Mouse (Mus musculus) lung, embryonic 15.5 days (tissue): ENCODE measurements around the gene Prpf19. TPM values are rescaled to one million over a fixed set of nuclear protein-coding genes. Genes with fewer than 3 reads are reported as not detected.

Experiments used
- ATAC-seq: fragments of 200-750 bp; cut with Nextera tagmentation; 2 replicates; pipeline ENCODE4 v1.8.0; 2017; ENCODE audit warnings: moderate number of reproducible peaks, borderline replicate concordance; ENCODE audit not compliant: low FRiP score, low TSS enrichment; ENCODE audit errors: extremely low read depth
- H3K27ac ChIP-seq: fragments of 300-500 bp; sonication (generic); 2 replicates; pipeline ENCODE4 v1.5.1; 2015; ENCODE audit warnings: moderate library complexity, mild to moderate bottlenecking, inconsistent platforms
- H3K27me3 ChIP-seq: fragments of 300-500 bp; sonication (generic); 2 replicates; pipeline ENCODE4 v1.6.1; 2015; ENCODE audit warnings: inconsistent platforms
- H3K36me3 ChIP-seq: fragments of 300-500 bp; sonication (generic); 2 replicates; pipeline ENCODE4 v1.6.1; 2015; ENCODE audit warnings: inconsistent platforms
- H3K4me1 ChIP-seq: fragments of 300-500 bp; sonication (generic); 2 replicates; pipeline ENCODE4 v1.6.1; 2015; ENCODE audit warnings: inconsistent platforms
- H3K4me2 ChIP-seq: fragments of 300-500 bp; sonication (generic); 2 replicates; pipeline ENCODE4 v1.6.1; 2015; ENCODE audit warnings: inconsistent platforms, mild to moderate bottlenecking, moderate library complexity
- H3K4me3 ChIP-seq: fragments of 300-500 bp; sonication (generic); 2 replicates; pipeline ENCODE4 v1.5.1; 2015; ENCODE audit warnings: mild to moderate bottlenecking, inconsistent platforms
- H3K9ac ChIP-seq: fragments of 300-500 bp; sonication (generic); 2 replicates; pipeline ENCODE4 v1.6.1; 2015; ENCODE audit warnings: inconsistent platforms
- H3K9me3 ChIP-seq: fragments of 300-500 bp; sonication (generic); 2 replicates; pipeline ENCODE4 v1.6.1; 2016; ENCODE audit warnings: inconsistent platforms
- WGBS: fragments of 180-500 bp; shearing (Covaris S2); methylation state at CpG from one replicate; pipeline ENCODE4 v1.1.7; 2015; 5-methylcytosine and 5-hydroxymethylcytosine counted together
- polyA plus RNA-seq: library from polyadenylated mRNA; unstranded; fragments of >200 nt; fragmentation: Nextera tagmentation; extraction: Ambion mirVana; gene quantifications from 2 replicates; pipeline ENCODE4 v1.2.1, GENCODE M21; 2015

The Prpf19 gene
- polyA plus RNA-seq, 1 experiment from 2014 or later: 35.8 TPM

DNA sequence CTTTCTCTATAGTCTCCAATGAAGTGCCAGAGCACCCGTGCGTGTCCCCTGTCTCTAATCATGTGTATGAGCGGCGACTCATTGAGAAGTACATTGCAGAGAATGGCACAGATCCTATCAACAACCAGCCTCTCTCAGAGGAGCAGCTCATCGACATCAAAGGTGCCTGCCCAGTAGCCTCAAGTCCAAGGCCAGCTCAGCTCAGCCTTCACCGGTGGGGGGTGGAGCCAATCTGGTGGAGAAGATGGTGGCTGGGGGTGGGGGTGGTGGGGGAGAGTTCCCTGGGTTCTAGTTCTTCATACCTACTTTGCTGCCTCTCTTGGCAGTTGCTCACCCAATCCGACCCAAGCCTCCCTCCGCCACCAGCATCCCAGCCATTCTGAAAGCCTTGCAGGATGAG is 2.5 kb downstream of the Prpf19 start:
- H3K27ac ChIP-seq: no peak overlapping the region

GRCm38 (mm10) chr19:10900315-10900714 is 5.3 kb downstream of the Prpf19 start:
- no peak for ATAC-seq
- 64% methylated on average over 6 of the region's 6 CpGs for WGBS
- H3K9me3 ChIP-seq: no peaks in the 10 kb centered on the region
- no peak overlapping the region for H3K4me2 ChIP-seq
- H3K4me1 ChIP-seq: peaks cover 26% of the 10 kb centered on the region
- H3K4me3 ChIP-seq: no peak overlapping the region
- peaks cover 77% of the 10 kb centered on the region for H3K36me3 ChIP-seq
- H3K27me3 ChIP-seq: no peaks in the 10 kb centered on the region
- H3K27ac ChIP-seq: no peak overlapping the region
- no peak overlapping the region for H3K9ac ChIP-seq

More for the DNA sequence above, 2.5 kb downstream of the Prpf19 start:
- peaks cover 19% of the 10 kb centered on the region for H3K4me1 ChIP-seq
- 78% methylated on average over 8 of the region's 8 CpGs for WGBS
- no peak for ATAC-seq
- H3K9me3 ChIP-seq: no peaks in the 10 kb centered on the region
- no peak overlapping the region for H3K9ac ChIP-seq
- peaks cover 53% of the 10 kb centered on the region for H3K36me3 ChIP-seq
- H3K27me3 ChIP-seq: no peaks in the 10 kb centered on the region
- H3K4me2 ChIP-seq: no peak overlapping the region
- no peak overlapping the region for H3K4me3 ChIP-seq

DNA sequence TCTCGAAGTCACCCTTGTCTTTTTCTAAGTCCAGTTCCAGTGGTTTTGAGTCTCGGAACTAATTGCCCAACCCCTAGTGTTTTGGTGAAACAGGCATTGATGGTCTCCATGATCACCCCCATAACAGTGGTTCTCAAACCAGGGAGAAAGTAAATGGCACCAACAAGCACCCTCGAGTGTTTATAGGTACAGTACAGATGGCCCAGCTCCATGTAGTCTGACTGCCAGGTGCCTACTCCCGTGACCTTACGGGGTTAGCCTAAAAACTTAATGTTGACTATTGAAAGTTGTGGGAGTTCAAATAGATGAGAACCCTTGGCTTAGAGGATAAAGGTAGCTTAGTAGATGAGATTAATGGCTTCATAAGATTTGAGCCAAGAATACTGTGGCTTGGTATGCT is 6.0 kb downstream of the Prpf19 start:
- WGBS: 87% methylated on average over 5 of the region's 5 CpGs
- H3K27me3 ChIP-seq: no peaks in the 10 kb centered on the region
- peaks cover 85% of the 10 kb centered on the region for H3K36me3 ChIP-seq
- no peak overlapping the region for H3K4me2 ChIP-seq
- H3K27ac ChIP-seq: no peak overlapping the region
- no peak overlapping the region for H3K9ac ChIP-seq
- H3K4me1 ChIP-seq: peaks cover 32% of the 10 kb centered on the region
- no peak for ATAC-seq
- no peaks in the 10 kb centered on the region for H3K9me3 ChIP-seq
- H3K4me3 ChIP-seq: no peak overlapping the region

GRCm38 (mm10) chr19:10904512-10904911 is 9.5 kb downstream of the Prpf19 start:
- Histone ChIP-seq H3K27ac (peak overlapping the region; percentile 90), H3K9me3 (no peaks in the 10 kb centered on the region), H3K4me2 (no peak overlapping the region), H3K27me3 (no peaks in the 10 kb centered on the region), H3K9ac (no peak overlapping the region), H3K4me3 (no peak overlapping the region), H3K36me3 (peaks cover 74% of the 10 kb centered on the region), H3K4me1 (peaks cover 37% of the 10 kb centered on the region)
- ATAC-seq: no peak
- 74% methylated on average over 5 of the region's 5 CpGs for whole genome bisulfite sequencing

DNA sequence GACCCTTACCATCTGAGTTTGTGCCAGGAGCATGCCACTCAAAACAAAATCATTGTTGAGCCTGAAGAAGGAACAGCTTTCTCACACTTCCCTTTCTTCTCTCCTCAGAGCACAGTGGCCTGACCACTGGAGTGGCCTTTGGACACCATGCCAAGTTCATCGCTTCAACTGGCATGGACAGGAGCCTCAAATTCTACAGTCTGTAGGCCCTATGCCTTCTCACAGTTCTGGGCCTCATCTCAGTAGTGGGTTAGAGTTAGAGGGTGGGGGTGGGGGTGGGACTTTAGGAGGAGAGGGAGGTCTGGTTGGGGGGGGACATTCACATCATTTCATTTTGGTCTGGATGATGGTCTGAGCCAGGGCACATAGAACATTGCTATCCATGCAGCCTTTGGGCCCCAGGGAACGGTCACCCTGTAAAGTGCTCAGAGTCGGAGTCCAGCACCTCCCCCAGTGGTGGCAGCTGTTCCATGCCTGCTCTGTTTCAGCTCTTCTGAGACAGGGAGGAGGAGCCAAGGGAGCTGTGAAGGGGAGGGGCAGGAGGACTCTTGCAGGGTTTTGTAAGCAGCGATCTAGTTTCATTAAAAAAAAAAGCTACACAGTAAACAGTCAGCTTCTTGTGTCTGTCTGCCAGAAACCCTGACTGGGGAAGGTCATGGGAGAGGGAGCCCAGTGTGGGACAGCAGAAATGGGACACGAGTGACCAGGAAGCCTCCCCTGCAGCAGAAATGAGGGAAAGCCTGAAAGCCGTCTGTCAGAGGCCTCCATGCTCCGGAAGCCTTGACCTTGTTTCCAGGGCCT is 10.1 kb downstream of the Prpf19 start:
- Histone ChIP-seq H3K4me1 (peaks cover 40% of the 10 kb centered on the region), H3K9ac (0 out of 2 replicates have a peak overlapping the region, but pooled peaks have one; percentile 7), H3K36me3 (peaks cover 68% of the 10 kb centered on the region), H3K27me3 (no peaks in the 10 kb centered on the region), H3K4me3 (no peak overlapping the region), H3K27ac (peak overlapping the region; percentile 90), H3K4me2 (peak overlapping the region; percentile 21), H3K9me3 (no peaks in the 10 kb centered on the region)
- WGBS: 32% methylated on average over 7 of the region's 7 CpGs
- ATAC-seq: peak; percentile 87

- Histone ChIP-seq H3K4me3 (no peak overlapping the region), H3K27me3 (no peaks in the 10 kb centered on the region), H3K27ac (peak overlapping the region; percentile 90), H3K36me3 (peaks cover 63% of the 10 kb centered on the region), H3K9me3 (no peaks in the 10 kb centered on the region), H3K4me2 (peak overlapping the region; percentile 21), H3K4me1 (peaks cover 40% of the 10 kb centered on the region), H3K9ac (0 out of 2 replicates have a peak overlapping the region, but pooled peaks have one; percentile 7)
- ATAC-seq: no peak
- 54% methylated on average over 5 of the region's 5 CpGs for WGBS
Measured at GRCm38 (mm10) chr19:10905728-10906000, 10.6 kb downstream of the Prpf19 start.

DNA sequence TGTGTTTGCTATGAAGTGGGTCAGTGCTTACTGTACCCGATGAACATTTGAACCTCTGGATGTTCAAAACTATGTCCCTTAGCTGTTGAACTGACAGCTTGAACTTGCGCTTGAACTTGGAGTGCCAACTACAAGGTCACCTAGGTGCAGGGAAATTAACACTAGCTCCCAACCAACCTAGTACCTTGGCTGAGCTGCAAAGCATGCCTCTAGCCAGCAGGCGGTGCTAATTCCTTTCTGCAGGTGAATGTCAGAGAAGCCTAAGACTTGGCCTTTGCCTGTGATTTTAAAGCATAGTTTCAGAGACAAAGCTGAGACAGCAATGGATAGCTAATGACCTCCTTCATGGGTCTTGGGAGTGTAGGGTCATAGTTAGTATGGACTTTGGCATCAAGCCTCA is 12.9 kb downstream of the Prpf19 start:
- no peak for ATAC-seq
- H3K36me3 ChIP-seq: peaks cover 41% of the 10 kb centered on the region
- no peak overlapping the region for H3K4me2 ChIP-seq
- 55% methylated on average over 3 of the region's 3 CpGs for WGBS
- H3K9ac ChIP-seq: no peak overlapping the region
- H3K27ac ChIP-seq: peak overlapping the region; percentile 88; the same call in 1 of the 2 replicates
- no peaks in the 10 kb centered on the region for H3K9me3 ChIP-seq
- no peak overlapping the region for H3K4me3 ChIP-seq
- no peaks in the 10 kb centered on the region for H3K27me3 ChIP-seq
- H3K4me1 ChIP-seq: peaks cover 40% of the 10 kb centered on the region

- Histone ChIP-seq H3K9ac (no peak overlapping the region), H3K36me3 (peaks cover 29% of the 10 kb centered on the region), H3K4me3 (no peak overlapping the region), H3K27me3 (no peaks in the 10 kb centered on the region), H3K9me3 (no peaks in the 10 kb centered on the region), H3K27ac (peak overlapping the region; percentile 88), H3K4me2 (no peak overlapping the region), H3K4me1 (peaks cover 38% of the 10 kb centered on the region)
- WGBS: 42% methylated on average over 6 of the region's 6 CpGs
- peak; percentile 63; the same call in 1 of the 2 replicates for ATAC-seq
Measured at GRCm38 (mm10) chr19:10909087-10909721, 14.2 kb downstream of the Prpf19 start.

- Histone ChIP-seq H3K36me3 (no peaks in the 10 kb centered on the region), H3K4me1 (peaks cover 5% of the 10 kb centered on the region), H3K4me2 (no peak overlapping the region), H3K9me3 (no peaks in the 10 kb centered on the region), H3K27me3 (no peaks in the 10 kb centered on the region), H3K9ac (no peak overlapping the region), H3K4me3 (no peak overlapping the region), H3K27ac (no peak overlapping the region)
- no peak for ATAC-seq
- 55% methylated on average over 7 of the region's 7 CpGs for WGBS
Measured at GRCm38 (mm10) chr19:10914291-10914690, 19.3 kb downstream of the Prpf19 start.

- H3K9me3 ChIP-seq: no peaks in the 10 kb centered on the region
- ATAC-seq: no peak
- H3K4me3 ChIP-seq: no peak overlapping the region
- H3K4me1 ChIP-seq: no peaks in the 10 kb centered on the region
- no peaks in the 10 kb centered on the region for H3K36me3 ChIP-seq
- H3K9ac ChIP-seq: no peak overlapping the region
- H3K4me2 ChIP-seq: no peak overlapping the region
- no peak overlapping the region for H3K27ac ChIP-seq
- 69% methylated on average over 2 of the region's 2 CpGs for WGBS
- no peaks in the 10 kb centered on the region for H3K27me3 ChIP-seq
Measured at GRCm38 (mm10) chr19:10914870-10915269, 19.8 kb downstream of the Prpf19 start.

GRCm38 (mm10) chr19:10916506-10916905 is 21.5 kb downstream of the Prpf19 start:
- Histone ChIP-seq H3K9me3 (no peaks in the 10 kb centered on the region), H3K9ac (no peak overlapping the region), H3K4me2 (no peak overlapping the region), H3K4me3 (no peak overlapping the region), H3K27ac (no peak overlapping the region), H3K4me1 (no peaks in the 10 kb centered on the region), H3K36me3 (no peaks in the 10 kb centered on the region), H3K27me3 (no peaks in the 10 kb centered on the region)
- 61% methylated on average over 5 of the region's 5 CpGs for WGBS
- no peak for ATAC-seq

DNA sequence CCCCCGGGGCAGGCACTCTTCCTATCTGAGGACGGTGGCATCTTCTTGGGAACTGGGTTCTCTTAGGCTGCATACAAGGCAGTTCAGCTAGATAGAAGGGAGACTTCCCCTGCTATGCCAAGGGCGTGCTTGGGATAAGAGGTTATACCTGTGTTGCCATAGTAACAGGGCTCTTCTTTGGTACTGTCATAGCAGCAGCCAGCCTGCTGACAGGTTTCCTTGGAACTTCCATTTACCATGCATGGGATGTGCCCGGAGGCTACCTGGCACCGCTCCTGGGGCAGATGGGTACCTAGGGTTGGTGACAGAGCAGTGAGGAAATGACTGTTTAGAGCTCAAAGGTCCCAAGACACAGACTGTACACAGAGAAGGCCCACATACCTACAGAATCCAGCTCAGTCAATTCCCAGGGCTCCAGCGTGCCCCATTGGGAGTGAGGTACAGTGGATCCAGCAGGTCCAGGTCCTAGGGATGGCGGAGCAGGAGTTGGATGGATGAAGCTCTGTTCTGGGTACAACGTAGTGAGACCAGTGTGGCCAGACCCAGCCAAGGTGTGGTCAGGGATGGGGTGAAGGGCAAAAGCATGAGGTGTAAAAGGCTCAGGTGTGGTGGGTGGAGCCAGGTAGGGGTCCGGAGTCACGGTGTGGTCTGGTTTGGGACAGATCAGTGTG is 23.4 kb downstream of the Prpf19 start:
- ATAC-seq: no peak
- H3K27ac ChIP-seq: no peak overlapping the region
- H3K9me3 ChIP-seq: no peaks in the 10 kb centered on the region
- no peak overlapping the region for H3K9ac ChIP-seq
- H3K4me1 ChIP-seq: no peaks in the 10 kb centered on the region
- WGBS: 81% methylated on average over 10 of the region's 10 CpGs
- H3K4me2 ChIP-seq: no peak overlapping the region
- no peaks in the 10 kb centered on the region for H3K36me3 ChIP-seq
- H3K27me3 ChIP-seq: no peaks in the 10 kb centered on the region
- H3K4me3 ChIP-seq: no peak overlapping the region
